Mouse (Mus musculus) 3T3-L1 (cell line): Measurements from ENCODE around the gene Ankrd6.

ENCODE experiments used
- DNase-seq: peaks from one replicate; pipeline ENCODE4 v3.0.0-alpha.2; 2015; ENCODE audit warnings: low read depth, low spot score

The Ankrd6 gene

DNA sequence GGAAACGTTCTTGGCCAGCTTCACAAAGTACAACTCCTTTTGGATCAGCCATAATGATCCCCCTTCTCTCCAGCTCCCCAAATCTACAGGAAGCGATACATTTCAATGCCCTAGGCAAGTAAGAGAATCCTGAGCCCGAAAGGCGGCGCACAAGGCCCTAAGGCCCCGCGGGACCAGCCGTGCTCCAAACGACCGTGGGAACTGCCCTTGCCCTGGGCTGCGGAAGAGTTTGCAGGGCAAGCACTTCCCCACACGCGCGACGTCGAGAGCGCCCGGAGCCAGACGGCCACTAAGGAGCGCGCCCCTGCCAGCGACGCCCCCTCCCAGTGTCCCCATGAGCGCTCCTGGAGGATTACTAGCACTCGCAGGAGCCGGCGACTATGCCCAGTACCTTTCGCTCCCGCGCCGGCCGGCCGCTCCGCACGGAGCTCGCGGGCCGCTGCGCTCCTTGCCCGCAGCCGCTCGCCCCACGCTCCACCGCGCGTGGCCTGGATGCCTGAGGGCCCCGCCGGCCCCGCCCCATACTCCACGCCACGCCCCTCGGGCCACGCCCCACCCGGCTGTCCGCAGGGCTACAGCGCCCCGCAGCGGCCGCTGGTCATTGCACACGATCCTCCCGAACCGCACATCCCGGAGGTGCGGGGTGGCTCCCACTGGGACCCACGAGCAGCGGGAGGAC lies at the start of gene Ankrd6:
Gene Ankrd6 (minus strand): TSS at position 486 of the 679 bp plus-strand sequence.
- DNase-seq: no peak

DNA sequence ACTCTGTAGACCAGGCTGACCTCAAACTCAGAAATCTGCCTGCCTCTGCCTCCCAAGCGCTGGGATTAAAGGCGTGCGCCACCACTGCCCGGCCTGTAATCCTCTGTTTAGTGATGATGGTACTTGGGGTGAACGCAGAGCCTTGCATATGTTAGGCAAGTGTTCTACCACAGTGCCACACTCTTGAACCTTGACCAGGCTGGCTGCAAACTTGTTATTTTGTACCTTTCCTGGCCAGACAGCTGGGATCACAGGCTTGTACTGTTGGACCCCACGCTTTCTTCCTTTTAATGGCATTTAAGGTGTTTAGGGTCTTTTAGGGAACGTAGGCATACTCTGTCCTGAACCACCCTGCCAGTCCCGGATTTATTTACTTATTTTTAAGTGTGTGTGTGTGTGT lies 48.4 kb upstream of the Ankrd6 start:
- DNase-seq: no peak

DNA sequence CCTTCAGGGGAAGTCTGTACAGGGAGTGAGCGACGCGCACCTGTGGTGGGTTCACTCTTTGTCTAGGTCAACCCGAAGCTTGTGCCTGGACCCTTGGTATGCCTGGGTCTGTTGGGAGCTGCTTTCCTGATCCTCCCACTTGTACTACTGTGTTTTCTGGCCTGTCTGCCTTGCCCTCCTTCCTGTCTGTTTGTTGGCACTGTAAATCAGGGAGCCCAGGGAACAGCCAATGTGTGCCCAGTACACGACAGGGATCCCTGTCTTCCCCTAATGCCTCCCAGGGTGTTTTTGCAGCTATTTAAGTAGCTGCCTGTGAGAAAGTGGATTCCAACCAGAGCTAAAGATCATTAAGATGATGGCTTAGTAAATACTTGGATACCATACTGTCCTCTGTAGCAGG lies 46.9 kb upstream of the Ankrd6 start:
- DNase-seq: no peak

- DNase-seq: no peak
These were observed 45.4 kb upstream of the Ankrd6 start for GRCm38 (mm10) chr4:32996083-32996482.

DNA sequence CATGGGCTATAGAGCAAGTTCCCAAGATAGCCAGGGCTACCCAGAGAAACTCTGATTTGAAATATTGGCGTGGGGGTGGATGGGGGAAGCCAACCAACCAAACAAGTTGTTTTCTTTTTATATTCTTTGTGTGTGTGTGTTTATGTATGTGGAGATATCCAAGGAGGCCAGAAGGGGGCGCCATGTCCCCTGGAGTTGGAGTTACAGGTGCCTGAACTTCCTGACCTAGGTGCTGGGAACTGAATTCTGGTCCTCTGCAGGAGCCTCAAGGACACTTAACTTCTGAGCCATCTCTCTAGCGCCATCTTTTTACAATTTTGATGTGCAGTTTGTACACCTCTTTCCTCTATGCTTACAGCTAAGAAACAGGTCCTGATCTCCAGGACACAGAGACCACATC lies 43.5 kb upstream of the Ankrd6 start:
- DNase-seq: no peak

GRCm38 (mm10) chr4:32989346-32989745 lies 38.7 kb upstream of the Ankrd6 start:
- no peak for DNase-seq

- no peak for DNase-seq
These were observed 36.4 kb upstream of the Ankrd6 start for GRCm38 (mm10) chr4:32987006-32987405.

DNA sequence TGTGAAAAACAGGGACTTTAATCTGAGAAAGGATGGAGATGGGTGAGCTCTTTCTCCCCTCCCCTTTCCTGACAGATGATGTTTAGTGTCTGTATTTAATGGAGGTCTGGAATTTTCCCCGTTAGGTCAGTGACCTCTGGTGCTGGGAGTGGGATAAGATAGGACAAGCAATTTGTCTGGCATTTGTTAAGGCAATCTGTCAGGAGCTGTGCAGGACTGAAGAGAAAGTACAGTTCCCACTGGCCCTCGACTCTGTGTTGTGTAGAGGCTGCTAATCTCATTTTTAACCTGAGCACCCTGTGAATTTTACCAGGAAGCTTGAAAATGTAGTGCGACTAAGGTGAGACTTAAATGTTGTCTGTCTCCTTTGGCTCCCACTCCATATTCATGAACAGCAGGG lies 35.0 kb upstream of the Ankrd6 start:
- DNase-seq: no peak

DNA sequence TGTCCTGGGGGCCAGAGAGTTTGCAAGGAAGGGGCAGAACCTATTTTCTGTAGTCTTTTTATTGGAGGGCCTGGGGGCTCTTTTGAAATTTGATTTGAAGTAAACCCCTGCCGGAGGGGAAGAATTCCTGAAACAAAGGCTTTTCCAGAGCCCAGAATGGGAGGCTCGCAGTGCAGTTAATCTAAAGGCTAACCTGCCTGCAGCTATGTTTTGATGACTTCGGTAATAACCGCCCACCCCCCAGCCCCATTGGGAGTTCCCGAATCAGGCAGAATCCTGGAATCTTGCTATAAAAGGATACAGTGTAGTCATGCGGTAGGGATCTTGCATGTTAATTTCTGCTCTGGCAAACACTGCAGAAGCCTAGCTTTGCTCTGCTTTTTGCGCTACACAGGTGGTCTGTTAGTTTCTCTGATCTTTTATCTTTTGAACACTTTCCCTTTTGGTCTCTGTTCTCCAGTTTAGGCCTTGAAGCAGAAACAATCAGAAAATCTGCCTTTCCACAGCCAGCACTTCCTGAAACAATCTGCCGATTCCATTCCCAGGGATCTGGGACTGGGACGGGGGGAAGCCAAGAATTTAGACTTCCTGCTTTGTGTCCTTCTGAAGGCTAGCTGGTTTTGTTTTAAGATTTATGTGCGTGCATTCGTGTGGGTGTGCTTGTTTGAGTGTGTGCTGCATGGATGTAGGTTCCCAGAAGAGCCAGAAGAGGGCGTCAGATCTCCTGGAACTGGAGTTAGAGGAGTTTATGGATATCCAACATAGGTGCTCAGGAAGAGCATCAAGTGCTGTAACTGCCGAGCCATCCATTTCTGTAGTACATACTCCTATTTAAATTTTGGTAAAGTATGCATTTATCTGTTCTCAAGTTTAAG lies 34.4 kb upstream of the Ankrd6 start:
- DNase-seq: no peak

- no peak for DNase-seq
These were observed 33.6 kb upstream of the Ankrd6 start for GRCm38 (mm10) chr4:32984242-32984641.

- DNase-seq: no peak
These were observed 32.8 kb upstream of the Ankrd6 start for GRCm38 (mm10) chr4:32983176-32984155.

DNA sequence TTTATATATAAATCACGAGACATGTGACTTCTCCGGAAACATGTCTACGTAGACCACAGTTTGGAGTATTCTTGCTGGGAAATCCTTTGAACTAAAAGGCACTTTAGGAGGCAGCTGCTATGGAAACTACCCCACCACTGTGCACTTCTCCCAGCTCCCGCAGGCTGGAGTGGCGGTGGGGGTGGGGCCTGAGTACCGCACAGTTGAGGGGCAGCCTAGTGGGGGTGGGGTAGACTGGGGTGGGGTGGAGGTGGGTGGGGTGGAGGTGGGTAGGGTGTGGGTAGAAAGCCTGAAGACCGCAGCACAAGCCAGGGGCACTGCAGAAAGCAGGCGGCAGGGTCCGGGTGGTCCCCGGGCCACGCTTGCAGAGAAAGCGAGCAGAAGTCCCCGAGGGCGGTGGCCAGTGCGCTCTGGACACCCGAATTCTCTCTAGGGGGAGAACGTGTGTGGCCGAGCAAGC lies 32.1 kb upstream of the Ankrd6 start, which contains the start of gene Rragd:
Gene Rragd (plus strand): TSS at position 322 of the 460 bp plus-strand sequence.
- no peak for DNase-seq

- DNase-seq: no peak
These were observed 31.5 kb upstream of the Ankrd6 start for GRCm38 (mm10) chr4:32982041-32982715.

GRCm38 (mm10) chr4:32981617-32982016 lies 31.0 kb upstream of the Ankrd6 start:
- DNase-seq: no peak

GRCm38 (mm10) chr4:32980061-32980460 lies 29.4 kb upstream of the Ankrd6 start:
- DNase-seq: no peak

GRCm38 (mm10) chr4:32977331-32977730 lies 26.7 kb upstream of the Ankrd6 start:
- DNase-seq: no peak

- DNase-seq: peak; percentile 11
These were observed 14.0 kb upstream of the Ankrd6 start for GRCm38 (mm10) chr4:32964619-32965018.

DNA sequence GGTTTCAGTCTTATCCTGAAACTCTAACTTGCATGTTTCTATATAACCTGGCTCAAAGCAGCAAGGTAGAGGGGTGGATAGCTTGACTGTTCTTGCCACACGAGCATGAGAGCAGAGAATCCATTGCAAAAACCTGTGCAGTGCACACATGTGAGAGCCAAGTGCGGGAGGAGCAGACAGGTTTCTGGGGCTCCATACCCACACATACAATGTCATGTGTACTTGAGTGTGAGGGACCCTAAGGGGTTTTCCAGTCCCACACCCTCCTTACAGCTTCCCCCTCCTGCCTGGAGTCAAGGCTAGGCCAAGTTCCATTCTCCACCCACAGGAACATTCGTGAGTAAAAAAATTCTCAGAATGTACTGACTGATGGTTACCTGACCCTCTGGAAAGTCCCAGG lies 10.8 kb upstream of the Ankrd6 start:
- DNase-seq: no peak

DNA sequence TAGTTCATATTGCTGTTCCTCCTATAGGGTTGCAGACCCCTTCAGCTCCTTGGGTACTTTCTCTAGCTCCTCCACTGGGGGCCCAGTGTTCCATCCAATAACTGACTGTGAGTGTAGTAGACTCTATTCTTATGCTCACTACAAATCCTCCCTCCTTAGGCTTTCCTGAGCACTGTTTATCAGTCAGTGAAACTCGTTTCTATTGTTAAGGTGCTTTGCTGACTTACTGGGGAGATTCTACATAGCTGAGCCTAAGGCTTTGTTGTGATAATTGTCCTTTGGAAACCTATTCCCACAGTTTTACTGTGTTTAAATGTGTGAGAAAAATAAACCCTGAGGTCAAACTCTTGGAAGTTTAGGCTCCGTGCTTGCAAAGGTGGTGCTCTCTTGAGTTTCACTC lies 5.8 kb upstream of the Ankrd6 start:
- DNase-seq: no peak

DNA sequence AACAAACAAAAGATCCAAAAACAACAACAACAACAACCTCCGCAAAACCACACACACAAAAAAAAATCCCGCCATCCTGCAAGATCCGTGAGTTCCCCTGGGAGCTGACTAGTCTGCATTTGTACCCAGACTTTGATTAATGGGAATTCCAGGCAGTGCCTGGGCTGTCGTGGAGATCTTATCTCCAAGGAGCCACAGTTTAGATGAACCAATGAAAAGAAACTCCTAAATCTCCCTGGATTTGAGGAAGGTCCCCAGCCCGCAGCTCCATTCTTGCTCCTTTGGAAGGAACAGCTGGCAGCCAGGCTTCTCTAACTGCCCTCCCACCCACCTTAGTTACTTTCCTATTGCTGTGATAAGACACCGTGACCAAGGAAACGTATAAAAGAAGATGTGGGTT lies 2.0 kb upstream of the Ankrd6 start:
- DNase-seq: peak; percentile 13
